Mouse (Mus musculus) forebrain, embryonic 14.5 days (tissue): ENCODE data around the gene Gna14. TPM values are rescaled to one million over a fixed set of nuclear protein-coding genes. Genes with fewer than 3 reads are reported as not detected.

Experiments
- ATAC-seq: fragments of 200-750 bp; cut with Nextera tagmentation; 2 replicates; pipeline ENCODE4 v1.8.0; 2017; ENCODE audit warnings: mild to moderate bottlenecking, moderate library complexity
- DNase-seq: peaks from one replicate; pipeline ENCODE4 v3.0.0-alpha.2; 2015; ENCODE audit warnings: low spot score
- H3K27ac ChIP-seq: fragments of 300-500 bp; sonication (generic); 2 replicates; pipeline ENCODE4 v1.5.1; 2014; ENCODE audit warnings: low read depth, mild to moderate bottlenecking, control low read depth, low read length, moderate library complexity
- H3K27me3 ChIP-seq: fragments of 300-500 bp; sonication (generic); replicated peaks from 2 replicates; pipeline ENCODE4 v1.6.1; 2014; ENCODE audit warnings: low read length, control low read depth, mixed read lengths; ENCODE audit not compliant: control insufficient read depth, insufficient read depth
- H3K36me3 ChIP-seq: fragments of 300-500 bp; sonication (generic); 2 replicates; pipeline ENCODE4 v1.6.1; 2014; ENCODE audit warnings: low read length, control low read depth; ENCODE audit not compliant: control insufficient read depth, insufficient read depth
- H3K4me1 ChIP-seq: fragments of 300-500 bp; sonication (generic); 2 replicates; pipeline ENCODE4 v1.6.1; 2014; ENCODE audit warnings: antibody characterized with exemption, low read length, control low read depth; ENCODE audit not compliant: control insufficient read depth, insufficient read depth
- H3K4me2 ChIP-seq: fragments of 300-500 bp; sonication (generic); 2 replicates; pipeline ENCODE4 v1.6.1; 2014; ENCODE audit warnings: mild to moderate bottlenecking, control low read depth, low read length
- H3K4me3 ChIP-seq: fragments of 300-500 bp; sonication (generic); 2 replicates; pipeline ENCODE4 v1.5.1; 2014; ENCODE audit warnings: low read depth, low read length, control low read depth
- H3K9ac ChIP-seq: fragments of 300-500 bp; sonication (generic); 2 replicates; pipeline ENCODE4 v1.6.1; 2014; ENCODE audit warnings: mild to moderate bottlenecking, low read length, control low read depth, moderate library complexity
- H3K9me3 ChIP-seq: fragments of 300-500 bp; sonication (generic); replicated peaks from 2 replicates; pipeline ENCODE4 v1.6.1; 2016; ENCODE audit warnings: low read length, control low read depth, mixed read lengths; ENCODE audit not compliant: control insufficient read depth
- WGBS: fragments of 180-500 bp; shearing (Covaris S2); extraction: QIAGEN DNeasy Blood & Tissue Kit; methylation state at CpG from one replicate; pipeline ENCODE4 v1.1.7; 2014; 5-methylcytosine and 5-hydroxymethylcytosine counted together
- polyA plus RNA-seq: library from polyadenylated mRNA; unstranded; fragments of >200 nt; fragmentation: Nextera tagmentation; extraction: Ambion mirVana; gene quantifications from 2 replicates; pipeline ENCODE4 v1.2.1, GENCODE M21; 2014

Gene Gna14
- polyA plus RNA-seq, 1 experiment from 2014 or later = 1.8 TPM

DNA sequence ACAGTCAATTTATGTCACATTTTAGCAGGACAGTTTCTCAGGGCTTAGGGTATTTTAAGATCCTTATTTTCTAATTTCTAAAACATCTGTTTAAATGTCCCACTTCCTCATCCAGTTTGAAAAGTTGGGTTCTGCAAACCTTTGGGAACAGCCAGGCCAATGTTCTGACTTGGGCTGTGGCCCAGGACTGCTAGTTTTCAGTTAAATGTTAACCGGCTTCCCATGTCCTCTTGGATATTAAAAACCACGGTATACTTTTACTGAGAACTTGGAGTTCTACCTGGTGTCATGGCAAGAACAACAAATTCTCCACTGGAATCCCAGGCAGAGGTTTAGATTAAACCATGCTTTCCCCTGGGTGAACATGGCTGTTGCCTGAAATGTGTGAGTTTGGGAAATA is 102.9 kb downstream of the Gna14 start:
- no peaks in the 10 kb centered on the region for H3K36me3 ChIP-seq
- no peak for ATAC-seq
- no peak for DNase-seq

DNA sequence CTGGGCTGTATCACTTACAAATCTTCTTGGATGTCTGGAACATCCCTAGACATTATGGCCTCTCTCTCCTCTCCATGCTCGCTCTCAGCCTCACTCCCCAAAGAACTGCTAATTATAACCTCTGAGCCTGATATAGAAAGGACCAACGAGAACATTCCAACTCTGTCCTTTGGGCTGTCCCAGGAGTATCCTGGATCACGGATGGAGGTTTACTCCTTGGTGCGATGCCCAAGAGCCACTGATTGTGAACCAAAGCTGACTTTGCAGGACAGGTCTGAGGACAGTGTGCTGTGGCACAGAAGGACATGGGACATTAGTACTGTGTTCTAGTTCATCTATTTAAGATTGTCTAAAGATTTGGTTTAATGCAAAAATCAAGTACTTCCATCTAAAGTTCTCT is 108.1 kb downstream of the Gna14 start:
- WGBS = 96% methylated on average over 4 of the region's 4 CpGs
- no peak overlapping the region for H3K9ac ChIP-seq
- DNase-seq (no peak), ATAC-seq (no peak)
- no peak overlapping the region for H3K27ac ChIP-seq
- no peak overlapping the region for H3K4me2 ChIP-seq
- no peak overlapping the region for H3K4me3 ChIP-seq
- H3K4me1 ChIP-seq = no peaks in the 10 kb centered on the region
- no peaks in the 10 kb centered on the region for H3K36me3 ChIP-seq
- no peaks in the 10 kb centered on the region for H3K27me3 ChIP-seq
- H3K9me3 ChIP-seq = no peaks in the 10 kb centered on the region

More for the DNA sequence above, 102.9 kb downstream of the Gna14 start:
- Histone ChIP-seq H3K4me2 (no peak overlapping the region), H3K9me3 (no peaks in the 10 kb centered on the region), H3K4me3 (no peak overlapping the region), H3K9ac (no peak overlapping the region), H3K4me1 (no peaks in the 10 kb centered on the region), H3K27ac (no peak overlapping the region), H3K27me3 (no peaks in the 10 kb centered on the region)
- 94% methylated on average over 2 of the region's 2 CpGs for WGBS

DNA sequence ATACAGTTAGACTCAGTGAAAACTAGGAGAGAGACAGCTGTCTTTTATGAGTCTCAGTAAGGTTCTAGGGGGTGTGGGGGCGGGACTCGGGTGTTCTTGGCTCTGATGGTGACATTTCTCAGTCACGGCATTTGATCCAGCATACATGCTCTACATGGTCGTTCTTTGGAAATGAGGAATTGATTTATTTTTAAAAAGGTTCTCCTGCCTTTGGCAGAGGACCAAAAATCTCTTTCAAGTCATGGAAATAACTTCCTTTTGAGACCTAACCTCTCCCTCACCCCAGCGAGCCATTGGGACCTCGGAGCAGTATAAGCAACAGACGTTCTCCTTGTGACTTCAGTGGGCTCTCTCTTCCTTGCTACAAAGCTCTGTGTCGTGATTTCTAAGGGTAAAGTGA is 121.4 kb downstream of the Gna14 start:
- no peak overlapping the region for H3K4me2 ChIP-seq
- no peaks in the 10 kb centered on the region for H3K4me1 ChIP-seq
- H3K36me3 ChIP-seq = no peaks in the 10 kb centered on the region
- H3K27me3 ChIP-seq = no peaks in the 10 kb centered on the region
- no peak for ATAC-seq
- whole genome bisulfite sequencing = 80% methylated on average over 8 of the region's 8 CpGs
- H3K27ac ChIP-seq = no peak overlapping the region
- H3K9me3 ChIP-seq = no peaks in the 10 kb centered on the region
- no peak for DNase-seq
- H3K4me3 ChIP-seq = no peak overlapping the region
- H3K9ac ChIP-seq = no peak overlapping the region

DNA sequence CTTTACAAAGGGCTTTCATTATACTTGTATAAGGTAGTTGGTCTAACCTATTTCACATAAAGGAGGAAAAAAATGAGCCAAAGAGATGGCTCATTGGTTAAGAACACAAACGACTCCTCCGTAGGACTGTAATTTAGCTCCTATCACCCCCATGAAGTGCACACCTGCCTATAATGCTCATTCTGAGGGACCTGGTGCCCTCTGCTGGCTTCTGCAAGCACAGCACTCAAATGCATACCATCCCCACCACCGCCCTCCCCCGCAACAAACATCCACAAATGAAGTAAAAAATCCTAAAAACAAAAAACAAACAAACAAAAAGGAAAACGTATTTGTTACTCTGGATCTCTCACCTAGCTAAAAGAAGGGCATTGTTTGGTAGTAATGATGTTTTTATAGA is 122.4 kb downstream of the Gna14 start:
- Histone ChIP-seq H3K4me1 (no peaks in the 10 kb centered on the region), H3K36me3 (no peaks in the 10 kb centered on the region), H3K9me3 (no peaks in the 10 kb centered on the region), H3K9ac (no peak overlapping the region), H3K4me3 (no peak overlapping the region), H3K27me3 (no peaks in the 10 kb centered on the region), H3K27ac (no peak overlapping the region), H3K4me2 (no peak overlapping the region)
- ATAC-seq (no peak), DNase-seq (no peak)
- WGBS = 75% methylated on average over 5 of the region's 5 CpGs

DNA sequence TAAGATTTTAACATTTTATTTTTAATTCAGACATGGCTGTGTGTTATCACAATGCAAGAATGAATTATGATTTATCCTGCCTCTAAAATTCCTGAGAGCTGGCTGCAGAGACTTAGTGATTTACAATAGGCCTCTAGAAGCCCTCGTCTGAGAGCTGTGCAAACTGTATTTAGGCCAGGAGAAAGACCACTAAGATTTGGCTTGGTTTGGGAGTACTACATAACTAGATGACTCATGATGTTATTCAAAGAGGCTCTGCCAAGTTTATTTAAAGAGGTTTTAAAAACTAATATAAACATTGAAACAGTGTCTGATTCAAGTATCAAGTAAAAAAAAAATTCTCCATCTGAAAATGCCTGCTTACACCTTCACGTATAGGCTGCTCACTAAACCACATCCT is 123.0 kb downstream of the Gna14 start:
- WGBS = 76% methylated on average over 2 of the region's 2 CpGs
- no peak for ATAC-seq
- Histone ChIP-seq H3K4me1 (no peaks in the 10 kb centered on the region), H3K36me3 (no peaks in the 10 kb centered on the region), H3K9ac (no peak overlapping the region), H3K4me3 (no peak overlapping the region), H3K27me3 (no peaks in the 10 kb centered on the region), H3K4me2 (no peak overlapping the region), H3K27ac (no peak overlapping the region), H3K9me3 (no peaks in the 10 kb centered on the region)
- DNase-seq = no peak

DNA sequence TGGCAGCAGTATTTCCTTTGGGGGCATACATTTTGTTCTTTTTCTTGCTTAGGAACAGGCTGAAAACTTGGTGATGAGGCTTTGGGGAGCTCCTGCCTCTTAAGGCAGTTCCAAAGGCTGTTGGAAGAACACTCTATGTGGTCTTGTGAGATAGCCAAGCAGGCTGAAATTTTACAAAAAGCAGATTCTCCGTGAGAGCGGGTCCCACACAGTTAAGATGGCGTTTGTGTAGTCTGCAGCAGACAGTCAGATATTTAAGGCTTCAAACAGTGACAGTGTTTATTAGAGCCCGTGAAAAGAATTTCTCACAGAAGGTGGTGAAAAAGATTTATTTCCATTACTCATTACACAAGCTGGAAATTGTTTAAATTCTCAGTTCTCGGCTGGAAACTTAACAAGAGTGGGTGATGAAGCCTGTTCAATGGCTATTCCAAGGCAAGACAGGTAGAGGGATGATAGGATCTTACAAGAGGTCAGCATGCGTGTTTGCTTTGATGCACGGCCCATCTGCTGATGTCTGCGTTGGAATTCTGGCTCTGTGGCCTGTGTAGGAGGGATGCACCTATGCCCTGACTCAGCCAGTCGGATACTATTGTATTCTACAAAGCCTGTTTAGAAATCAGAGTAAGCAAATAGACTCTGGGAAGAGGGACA is 123.8 kb downstream of the Gna14 start:
- H3K9me3 ChIP-seq = no peaks in the 10 kb centered on the region
- H3K27me3 ChIP-seq = no peaks in the 10 kb centered on the region
- H3K9ac ChIP-seq = no peak overlapping the region
- no peak overlapping the region for H3K4me3 ChIP-seq
- ATAC-seq (no peak), DNase-seq (no peak)
- 83% methylated on average over 9 of the region's 9 CpGs for WGBS
- no peak overlapping the region for H3K4me2 ChIP-seq
- H3K4me1 ChIP-seq = no peaks in the 10 kb centered on the region
- H3K36me3 ChIP-seq = no peaks in the 10 kb centered on the region
- H3K27ac ChIP-seq = no peak overlapping the region

DNA sequence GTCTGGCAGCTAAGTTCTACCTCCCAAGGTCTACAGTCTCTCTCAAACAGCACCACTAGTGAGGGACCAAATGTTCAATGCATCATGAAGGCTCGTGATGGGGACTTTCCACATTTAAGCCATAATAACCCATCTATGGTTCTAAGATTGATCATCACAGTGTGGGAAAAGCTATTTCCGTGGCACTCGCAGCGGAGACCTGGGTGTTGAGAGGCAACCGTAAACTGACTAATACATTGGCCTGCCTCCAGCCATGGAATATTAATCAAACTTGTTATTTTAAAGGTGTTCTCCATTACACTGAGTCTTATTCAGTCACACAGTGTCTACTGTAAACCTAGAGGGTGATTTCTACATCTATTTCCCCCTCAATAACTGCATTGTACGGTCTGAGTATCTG is 127.1 kb downstream of the Gna14 start:
- ATAC-seq = no peak

DNA sequence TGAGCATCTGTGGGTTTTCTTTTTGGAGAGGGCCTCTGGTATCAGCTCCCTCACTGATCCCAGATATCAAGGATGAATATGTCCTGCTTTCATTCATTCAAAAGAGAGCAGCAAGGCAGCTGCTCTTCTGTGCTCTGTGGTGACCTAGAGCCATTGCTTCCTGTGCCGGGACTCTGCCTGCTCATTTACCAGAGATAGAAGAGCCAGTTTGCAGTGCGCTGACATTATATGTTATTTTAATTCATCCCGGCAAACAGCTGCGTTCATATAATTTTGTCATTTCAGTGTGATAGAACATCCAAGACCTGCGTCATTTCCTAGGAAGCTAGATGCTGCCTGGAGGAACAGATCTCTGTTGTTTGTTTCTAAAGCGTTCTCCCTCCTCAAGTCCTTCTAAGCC is 141.2 kb downstream of the Gna14 start:
- no peak for ATAC-seq
- H3K27me3 ChIP-seq = no peaks in the 10 kb centered on the region
- no peaks in the 10 kb centered on the region for H3K4me1 ChIP-seq
- no peak overlapping the region for H3K27ac ChIP-seq
- no peaks in the 10 kb centered on the region for H3K36me3 ChIP-seq
- no peak for DNase-seq
- no peaks in the 10 kb centered on the region for H3K9me3 ChIP-seq
- H3K9ac ChIP-seq = no peak overlapping the region
- no peak overlapping the region for H3K4me2 ChIP-seq
- 90% methylated on average over 6 of the region's 6 CpGs for WGBS
- no peak overlapping the region for H3K4me3 ChIP-seq

More for the DNA sequence above, 127.1 kb downstream of the Gna14 start:
- Histone ChIP-seq H3K4me3 (no peak overlapping the region), H3K27ac (no peak overlapping the region), H3K9ac (no peak overlapping the region), H3K9me3 (no peaks in the 10 kb centered on the region), H3K4me2 (no peak overlapping the region), H3K4me1 (no peaks in the 10 kb centered on the region), H3K36me3 (no peaks in the 10 kb centered on the region), H3K27me3 (no peaks in the 10 kb centered on the region)
- 94% methylated on average over 6 of the region's 6 CpGs for WGBS
- DNase-seq = no peak

DNA sequence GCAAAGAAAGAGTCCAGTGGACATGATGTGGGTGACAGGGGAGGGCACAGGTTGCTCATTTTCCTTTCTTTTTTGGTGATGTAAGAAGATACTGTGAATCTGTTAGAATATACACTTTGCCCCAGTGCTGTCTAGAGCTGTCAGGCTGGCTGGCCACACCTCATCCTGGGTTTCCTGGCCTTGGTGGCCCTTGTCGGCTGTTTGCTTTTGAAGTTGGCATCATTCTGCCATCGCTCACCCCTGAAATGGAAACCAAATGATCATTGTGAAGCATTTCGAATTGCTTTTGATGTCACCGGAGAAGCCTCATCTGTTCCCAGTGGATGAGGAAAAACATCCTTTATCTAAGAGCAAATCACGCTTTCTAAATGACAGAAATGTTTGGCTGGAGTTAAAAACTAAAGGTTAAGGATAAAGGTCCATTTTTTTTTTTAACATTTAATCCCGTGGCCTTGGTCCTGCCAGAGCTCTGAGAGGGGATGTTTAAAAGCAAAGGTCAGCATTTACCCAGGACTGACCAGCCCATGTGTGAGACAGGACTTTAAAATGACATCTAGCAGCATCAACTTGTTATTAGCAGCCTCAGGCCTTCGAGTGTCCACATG is 144.2 kb downstream of the Gna14 start:
- Histone ChIP-seq H3K27ac (no peak overlapping the region), H3K9ac (no peak overlapping the region), H3K27me3 (no peaks in the 10 kb centered on the region), H3K4me3 (no peak overlapping the region), H3K4me1 (no peaks in the 10 kb centered on the region), H3K9me3 (no peaks in the 10 kb centered on the region), H3K4me2 (no peak overlapping the region), H3K36me3 (no peaks in the 10 kb centered on the region)
- DNase-seq = no peak
- no peak for ATAC-seq
- WGBS = 84% methylated on average over 7 of the region's 7 CpGs
